Mouse (Mus musculus): ENCODE measurements around the gene Jak1. TPM values are rescaled to one million over a fixed set of nuclear protein-coding genes. Genes with fewer than 3 reads are reported as not detected.

Jak1 gene
- 33.6 and 57.3 TPM in 2 replicates for polyA plus RNA-seq (2021; fragmentation: Nextera tagmentation)
- long read RNA-seq, experiment 1, full-length matches to known transcripts = 123 of 236 reads
- long read RNA-seq, experiment 1, partial matches to known transcripts = 93 of 236 reads
- long read RNA-seq, experiment 1, other reads (novel, unspliced or antisense) = 20 of 236 reads
- long read RNA-seq, experiment 2, full-length matches to known transcripts = 8 of 125 reads
- long read RNA-seq, experiment 2, partial matches to known transcripts = 113 of 125 reads
- long read RNA-seq, experiment 2, other reads (novel, unspliced or antisense) = 4 of 125 reads

DNA sequence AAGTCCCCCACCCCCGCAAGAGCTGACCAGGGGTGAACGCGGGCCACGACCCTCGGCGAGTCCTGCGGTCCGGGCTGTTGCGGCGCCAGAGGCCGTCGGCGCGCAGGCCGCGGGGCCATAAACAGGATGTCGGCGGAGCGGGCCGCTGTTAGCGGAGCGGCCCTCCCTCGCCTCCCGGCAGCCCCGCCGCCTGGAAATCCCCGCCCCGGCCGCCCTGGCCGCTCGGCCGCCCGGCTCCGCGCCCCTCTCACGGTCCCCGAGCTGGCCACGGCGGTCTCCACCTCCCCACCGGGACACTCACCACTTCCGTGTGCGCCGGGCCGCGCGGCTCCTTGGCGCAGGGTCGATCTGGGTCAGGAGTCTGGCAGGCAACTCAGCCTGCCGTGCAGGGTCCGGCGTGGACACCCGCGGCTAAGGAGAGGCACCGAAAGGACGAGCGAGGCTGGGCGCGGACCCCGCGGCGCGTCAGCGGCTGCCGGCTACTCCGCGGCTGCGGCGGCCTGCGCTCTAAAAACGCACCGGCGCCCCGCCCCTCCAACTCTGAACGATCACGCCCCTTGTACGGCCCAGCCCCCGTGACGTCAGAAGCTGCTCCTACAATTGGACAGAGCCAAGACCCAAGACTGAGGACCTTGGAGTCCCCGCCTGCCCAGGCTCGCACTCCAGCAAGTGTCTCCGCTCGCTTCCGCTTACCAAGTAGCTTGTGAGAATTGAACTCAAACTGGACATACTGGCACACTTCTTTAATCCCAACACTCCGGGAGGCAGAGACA is at the start of gene Jak1:
Jak1 (minus strand) TSS at position 542 of the 773 bp plus-strand sequence.

Other genes starting within 250 kb of the Jak1 start
- gene Gm10577, start 244.6 kb downstream of the Jak1 start, polyA plus RNA-seq (2021; fragmentation: Nextera tagmentation) = not detected in 2 replicates
- gene Raver2, start 196.3 kb downstream of the Jak1 start, polyA plus RNA-seq (2021; fragmentation: Nextera tagmentation) = 1.3 and 2.4 TPM in 2 replicates
- 16.3 and 21.0 TPM in 2 replicates for gene Ak4, start 154.0 kb upstream of the Jak1 start, polyA plus RNA-seq (2021; fragmentation: Nextera tagmentation)
- 117 and 162 TPM in 2 replicates for gene Dnajc6, start 231.4 kb upstream of the Jak1 start, polyA plus RNA-seq (2021; fragmentation: Nextera tagmentation)